Mouse (Mus musculus) naive thymus-derived CD4-positive, alpha-beta T cell, adult 2 months (primary cell): ENCODE measurements at regions not wholly inside any gene's neighbourhood (a gene's known extent, or its start where the extent isn't known, plus 50 kb on each side); places are given as distances from the start of the nearest gene placed in this dataset.

Experiments used
- DNase-seq: peaks from one replicate; pipeline ENCODE4 v3.0.0-alpha.2; 2011; ENCODE audit warnings: low read depth

GRCm38 (mm10) chr11:45058658-45059057 lies 441.5 kb downstream of the Ebf1 start:
- no peak for DNase-seq

GRCm38 (mm10) chr11:45066592-45066991 lies 449.5 kb downstream of the Ebf1 start:
- DNase-seq = no peak

DNA sequence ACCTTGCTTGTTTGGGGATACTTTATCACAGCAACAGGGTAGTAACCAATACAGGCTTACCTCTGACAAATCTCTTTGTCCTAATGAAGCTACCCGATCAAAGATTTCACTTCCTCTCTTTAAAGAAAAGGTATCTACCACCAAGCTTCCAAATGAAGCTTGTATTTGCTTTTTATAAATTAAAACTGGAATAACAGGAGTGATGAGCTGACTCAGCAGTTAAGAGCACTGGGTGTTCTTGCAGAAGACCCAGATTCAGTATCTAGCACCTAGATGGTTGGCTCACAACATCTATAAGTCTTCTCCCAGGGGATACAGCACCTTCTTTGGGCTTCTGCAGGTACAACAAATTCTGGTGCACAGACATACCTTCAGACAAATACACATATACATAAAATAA lies 453.2 kb downstream of the Ebf1 start:
- no peak for DNase-seq

- DNase-seq = no peak
These were observed 454.1 kb downstream of the Ebf1 start for GRCm38 (mm10) chr11:45071195-45071594.

DNA sequence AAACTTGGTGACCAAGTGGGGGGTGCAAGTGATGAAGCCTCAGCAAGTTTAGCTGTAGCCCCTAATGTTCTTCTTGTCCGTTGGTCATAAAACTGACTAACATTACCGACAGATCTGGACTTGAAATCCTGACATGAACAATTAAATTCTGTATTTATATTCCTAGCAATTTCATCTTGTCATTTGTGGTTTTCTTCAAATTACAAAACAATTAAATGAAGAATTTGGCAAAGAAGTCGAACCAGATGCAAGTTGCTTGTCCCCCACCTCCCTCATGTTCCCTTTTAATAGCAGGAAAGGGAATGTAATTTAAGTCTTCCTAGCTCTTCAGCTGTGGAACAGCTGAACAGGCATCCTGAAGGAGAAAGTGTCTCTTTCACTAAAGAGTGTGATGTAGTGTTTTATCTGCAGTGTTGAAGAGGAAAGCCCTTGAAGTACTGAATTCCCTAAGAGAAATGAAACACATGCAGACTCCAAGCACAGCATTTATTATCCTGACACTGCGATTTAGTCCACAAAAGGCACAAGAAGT lies 467.5 kb downstream of the Ebf1 start:
- DNase-seq = no peak

DNA sequence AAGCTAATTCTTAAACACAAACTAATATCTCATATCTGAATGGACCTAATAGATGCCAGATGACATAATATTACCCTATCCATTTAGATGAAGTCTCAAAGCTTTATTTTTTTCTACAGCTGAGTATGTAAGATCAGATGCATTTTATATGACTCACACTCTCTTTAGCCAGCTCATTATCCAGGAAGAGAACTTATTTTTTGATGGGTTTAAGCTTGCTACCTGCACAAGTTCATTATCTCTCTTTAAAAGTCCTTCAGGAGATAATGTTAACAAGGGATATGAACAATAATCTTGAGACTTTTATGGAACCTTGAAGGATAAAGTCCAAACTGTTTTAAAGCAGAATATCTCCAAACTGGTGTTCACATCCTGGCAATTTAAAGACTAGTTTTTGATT lies 468.0 kb downstream of the Ebf1 start:
- no peak for DNase-seq

DNA sequence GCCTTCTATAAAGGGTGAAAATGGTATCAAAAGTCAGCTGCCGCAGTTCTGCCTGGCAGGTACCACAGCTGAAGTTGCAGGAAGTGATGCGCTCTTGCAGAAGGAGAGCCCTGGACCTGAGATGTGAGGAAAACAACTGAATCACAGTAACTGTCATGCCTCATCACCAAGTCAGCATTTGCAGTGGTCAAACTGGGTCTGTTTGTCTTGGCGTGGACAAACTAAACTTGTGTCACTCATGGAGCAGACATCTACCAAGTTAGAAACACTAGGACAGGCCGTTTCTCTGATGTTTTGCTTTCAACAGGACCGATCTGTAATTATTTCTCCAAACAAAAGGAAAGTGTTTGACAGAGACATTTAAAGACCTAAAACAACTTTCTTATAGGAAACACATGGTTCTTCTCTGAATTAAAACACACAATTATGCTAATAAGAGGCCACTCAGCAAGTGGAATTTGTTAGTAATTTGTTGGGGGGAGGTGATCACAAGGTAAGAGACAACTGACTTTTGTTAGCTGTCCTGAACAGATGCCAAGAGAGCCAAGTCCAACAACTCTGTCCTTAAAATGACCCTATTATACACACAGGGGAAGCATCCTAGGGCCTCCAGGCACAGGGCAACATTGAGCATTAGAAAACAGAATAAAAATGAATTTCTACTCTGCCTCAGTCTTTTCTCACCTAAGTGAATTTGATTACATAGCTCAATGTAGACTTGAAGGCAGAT lies 470.2 kb downstream of the Ebf1 start:
- DNase-seq = no peak

DNA sequence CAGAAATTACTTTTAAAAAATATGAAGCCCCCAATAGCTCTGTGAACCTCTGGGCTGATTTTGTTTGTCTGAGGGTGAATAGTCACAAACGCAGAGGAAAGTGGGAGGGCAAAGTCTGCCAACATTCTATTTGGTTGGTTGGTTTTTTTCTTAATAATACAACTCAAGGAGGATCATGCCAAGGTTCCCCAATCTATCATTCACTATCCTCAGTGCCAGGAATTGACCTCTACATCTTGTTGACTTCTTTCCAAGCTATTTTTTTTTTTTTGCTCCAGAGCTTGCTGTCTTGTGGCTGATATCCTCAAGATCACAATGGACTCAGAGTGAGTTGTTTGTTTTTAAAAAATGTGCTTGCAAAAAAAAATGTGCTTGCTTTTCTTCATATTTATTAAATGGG lies 471.2 kb downstream of the Ebf1 start:
- no peak for DNase-seq

- no peak for DNase-seq
These were observed 472.4 kb downstream of the Ebf1 start for GRCm38 (mm10) chr11:45089561-45089960.

GRCm38 (mm10) chr11:45103498-45104336 lies 486.6 kb downstream of the Ebf1 start:
- no peak for DNase-seq

DNA sequence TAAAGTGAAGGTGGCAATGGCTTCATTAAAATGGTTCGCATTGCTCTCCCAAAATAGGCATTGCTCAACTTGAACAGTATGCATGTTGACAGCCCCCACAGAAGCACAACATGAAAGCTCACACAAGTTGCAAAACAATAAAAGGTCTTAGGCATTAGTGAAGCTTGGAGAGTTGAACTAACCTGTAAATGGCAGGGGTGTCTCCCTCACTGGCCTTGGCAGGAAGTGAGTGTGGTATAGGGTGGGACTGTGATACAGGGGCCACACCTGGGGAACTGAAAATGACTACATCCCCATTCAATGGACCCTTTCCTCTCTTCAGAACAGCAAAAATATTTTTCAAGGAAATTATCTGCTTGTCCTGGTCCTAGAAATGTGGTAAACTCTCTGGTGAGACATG lies 499.6 kb downstream of the Ebf1 start:
- no peak for DNase-seq

DNA sequence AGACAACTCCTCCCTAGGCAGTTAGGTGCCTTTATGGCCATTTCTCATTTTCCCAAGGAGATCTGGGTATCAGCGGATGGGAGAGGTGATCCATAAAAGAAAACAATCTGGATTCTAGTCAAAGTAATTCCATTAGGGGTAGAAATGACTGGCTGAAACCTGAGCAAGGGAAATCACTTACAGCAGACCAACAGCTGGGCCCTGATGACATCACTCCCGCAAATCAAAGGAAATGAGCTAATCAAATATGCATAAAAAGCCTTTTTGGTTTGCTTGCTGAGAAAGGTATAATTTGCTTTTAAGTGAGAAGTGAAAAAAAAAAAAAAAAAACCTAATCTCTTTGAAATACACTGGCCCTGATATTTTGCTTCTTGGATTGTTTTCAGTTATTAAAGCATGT lies 506.2 kb downstream of the Ebf1 start:
- no peak for DNase-seq

GRCm38 (mm10) chr11:45136781-45137180 lies 519.7 kb downstream of the Ebf1 start:
- DNase-seq = no peak

DNA sequence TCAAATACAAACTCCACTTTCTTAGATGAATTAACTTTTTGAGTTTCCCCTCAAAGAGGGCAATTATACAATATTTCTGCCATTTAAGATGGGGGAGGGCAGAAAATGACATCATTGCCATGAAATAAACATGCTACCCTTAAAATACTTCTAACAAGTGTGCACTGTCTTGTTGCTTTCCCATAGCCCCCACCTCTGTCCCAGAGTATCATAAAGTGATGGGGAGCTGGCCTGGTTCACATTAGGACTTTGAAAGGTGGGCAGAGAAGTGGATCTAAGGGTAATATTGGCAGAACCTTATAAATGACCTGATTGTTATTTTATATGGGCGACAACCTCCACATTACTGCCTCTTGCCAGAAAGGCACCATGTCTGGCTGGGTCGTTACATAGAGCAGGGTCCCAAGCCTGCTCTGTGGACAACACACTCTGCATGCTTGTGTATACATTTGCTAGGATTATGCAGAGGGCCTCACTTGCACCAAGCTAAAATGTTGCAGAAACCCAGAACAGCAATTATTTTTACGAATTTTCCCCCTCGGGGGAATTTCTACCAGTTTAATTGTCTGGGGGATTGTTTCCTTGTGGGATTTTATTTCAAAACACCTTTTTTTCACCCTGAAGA lies 521.3 kb downstream of the Ebf1 start:
- DNase-seq = no peak

- DNase-seq = no peak
These were observed 523.4 kb downstream of the Ebf1 start for GRCm38 (mm10) chr11:45140490-45140889.

GRCm38 (mm10) chr11:45154070-45154469 lies 537.0 kb downstream of the Ebf1 start:
- no peak for DNase-seq

- no peak for DNase-seq
These were observed 537.4 kb downstream of the Ebf1 start for GRCm38 (mm10) chr11:45154497-45154896.

DNA sequence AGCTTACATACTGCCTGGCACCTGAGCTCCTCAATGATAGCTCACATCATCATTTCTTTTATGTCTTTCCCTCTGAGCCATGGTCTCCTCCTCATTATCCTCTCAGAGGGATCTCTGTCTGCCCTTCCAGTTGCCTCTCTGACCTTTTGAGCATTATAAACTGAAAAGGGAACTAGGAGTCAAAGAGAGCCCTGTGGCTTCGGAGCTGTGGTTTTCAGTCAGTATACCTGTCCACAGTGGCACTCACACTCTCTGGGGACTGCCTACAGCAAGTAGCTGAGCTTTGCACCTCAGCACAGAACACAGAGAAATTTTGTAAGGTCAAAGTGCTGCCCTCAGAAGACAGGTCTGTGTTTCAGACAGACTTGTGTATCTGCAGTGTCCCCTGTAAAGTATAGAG lies 538.7 kb downstream of the Ebf1 start:
- no peak for DNase-seq

DNA sequence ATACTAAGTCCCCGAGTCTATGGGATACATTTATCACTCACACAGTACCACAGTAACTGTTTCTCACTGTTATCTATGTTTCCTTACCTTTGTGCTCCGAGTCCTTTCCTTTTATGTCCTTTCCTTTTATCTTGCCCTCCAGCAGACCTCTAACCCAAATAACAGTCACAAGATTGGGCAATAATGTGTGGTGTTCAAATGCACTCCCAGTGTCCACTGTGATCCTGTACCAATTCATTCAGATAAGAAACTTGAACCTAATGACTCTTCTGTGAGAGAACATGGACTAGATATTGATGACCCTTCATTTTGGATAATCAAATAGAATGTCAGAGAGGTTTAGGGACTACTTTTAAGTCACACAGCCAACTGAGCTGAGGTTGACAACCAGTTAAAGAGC lies 541.2 kb downstream of the Ebf1 start:
- no peak for DNase-seq

DNA sequence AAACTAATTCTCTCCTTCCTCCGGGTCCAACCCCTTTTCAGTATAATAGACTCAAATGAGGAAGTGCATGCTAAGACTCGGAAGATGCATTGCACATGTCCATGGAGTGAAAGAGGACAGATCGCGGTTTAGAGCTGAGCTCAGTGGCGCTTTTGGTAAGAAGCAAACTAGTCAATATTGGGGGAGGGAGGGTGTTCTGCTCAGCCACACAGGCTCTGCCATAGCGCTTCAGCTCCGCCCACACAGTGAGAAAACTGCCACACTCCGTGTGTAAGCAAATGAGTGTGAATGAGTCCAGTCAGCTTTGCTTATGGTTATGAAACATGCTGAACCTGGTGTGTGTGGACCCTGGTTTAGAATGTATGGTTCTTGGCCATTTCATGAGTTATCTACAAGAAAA lies 543.8 kb downstream of the Ebf1 start:
- no peak for DNase-seq

- no peak for DNase-seq
These were observed 556.4 kb downstream of the Ebf1 start for GRCm38 (mm10) chr11:45173546-45173945.

GRCm38 (mm10) chr11:45174071-45174470 lies 557.0 kb downstream of the Ebf1 start:
- DNase-seq = no peak
